Mouse (Mus musculus) kidney, adult 11 months (tissue): Measurements from ENCODE around the gene Mccc2.
"Not testable (repeated sequence)": the region's sequence is repeated elsewhere in the genome, so short reads cannot be mapped to it uniquely, and the experiment has no call there.

Experiments
- DNase-seq: peaks from one replicate; pipeline ENCODE4 v3.0.0; 2022

Mccc2 gene

DNA sequence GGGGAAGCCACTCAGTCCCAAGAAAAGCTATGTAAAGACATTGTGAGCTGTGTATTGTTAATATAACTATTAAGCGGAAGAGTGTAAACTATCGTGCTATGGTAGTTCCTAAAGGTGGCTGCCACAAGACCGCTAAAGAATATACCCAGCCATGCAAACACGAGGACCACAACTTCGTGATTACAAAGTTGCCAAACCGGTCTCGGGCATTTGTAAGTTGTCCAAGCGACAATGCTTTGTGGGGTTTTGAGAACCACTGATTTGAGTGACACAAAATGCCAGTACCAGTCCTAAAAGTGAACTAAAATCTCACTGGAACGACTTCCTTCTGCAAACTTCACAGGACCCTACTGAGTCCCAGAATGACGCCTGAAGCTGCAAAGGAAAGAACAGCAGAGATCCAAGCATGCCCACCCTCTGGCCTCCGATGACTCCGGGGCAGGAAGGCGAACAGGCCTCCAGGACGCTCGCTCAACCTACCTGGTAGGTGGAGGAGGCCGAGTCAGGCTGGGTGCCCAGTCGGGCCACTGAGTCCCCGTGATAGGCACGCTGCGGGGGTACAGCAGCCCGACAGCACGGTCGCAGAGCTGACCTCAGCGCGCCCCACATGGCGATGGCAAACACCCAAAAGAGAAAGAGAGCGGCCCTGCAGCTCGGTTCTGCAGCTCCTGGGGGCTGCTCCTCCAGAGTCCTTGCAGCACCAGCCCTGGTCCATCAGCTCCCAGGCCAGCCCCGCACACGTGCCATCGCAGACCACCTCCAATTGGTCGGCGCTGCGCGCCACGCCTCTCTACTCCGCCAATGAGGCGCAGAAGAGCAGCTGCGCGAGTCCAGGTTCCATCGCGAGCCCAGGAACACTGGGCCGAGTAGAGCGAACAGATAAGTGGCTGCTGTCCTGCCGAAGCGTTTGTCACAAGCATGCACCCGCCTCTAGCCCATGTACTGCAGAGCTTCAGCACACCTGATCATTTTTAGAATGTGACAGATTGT, at the start of gene Mccc2:
Gene Mccc2, minus strand, starts transcription at position 734 of the 990 bp plus-strand sequence.
- DNase-seq: peak; percentile 89

DNA sequence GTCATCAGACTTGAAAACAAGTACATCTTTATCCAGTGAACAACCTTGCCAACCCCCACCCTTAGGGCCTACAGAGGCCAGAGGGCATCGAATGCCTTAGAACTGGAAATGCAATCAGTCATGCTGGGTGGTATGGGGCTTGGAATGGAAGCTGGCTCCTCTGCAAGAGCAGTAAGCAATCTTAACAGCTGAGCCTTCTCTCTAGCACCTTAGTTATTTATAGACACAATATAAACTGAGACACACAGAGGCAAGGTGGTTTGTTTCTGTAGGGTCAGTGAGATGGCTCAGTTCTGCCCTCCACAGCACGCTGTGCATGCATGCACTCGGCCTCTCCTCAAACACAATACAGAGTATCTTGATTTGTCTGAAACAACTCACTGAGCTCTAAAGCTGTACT, 48.5 kb upstream of the Mccc2 start:
- no peak for DNase-seq

DNA sequence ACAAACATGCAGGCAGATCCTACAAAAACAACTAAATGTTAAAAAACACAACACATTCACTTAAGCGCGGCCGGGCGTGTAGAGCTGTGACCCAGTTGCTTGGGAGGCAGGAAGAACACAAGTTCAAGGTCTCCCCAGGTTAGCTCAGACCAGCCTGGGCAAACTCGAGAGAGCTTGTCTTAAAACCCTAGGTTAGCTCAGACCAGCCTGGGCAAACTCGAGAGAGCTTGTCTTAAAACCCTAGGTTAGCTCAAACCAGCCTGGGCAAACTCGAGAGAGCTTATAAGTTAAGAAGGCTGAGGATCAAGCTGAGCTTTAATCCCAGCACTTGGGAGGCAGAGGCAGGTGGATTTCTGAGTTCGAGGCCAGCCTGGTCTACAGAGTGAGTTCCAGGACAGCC, 42.3 kb upstream of the Mccc2 start:
- not testable (repeated sequence) for DNase-seq

DNA sequence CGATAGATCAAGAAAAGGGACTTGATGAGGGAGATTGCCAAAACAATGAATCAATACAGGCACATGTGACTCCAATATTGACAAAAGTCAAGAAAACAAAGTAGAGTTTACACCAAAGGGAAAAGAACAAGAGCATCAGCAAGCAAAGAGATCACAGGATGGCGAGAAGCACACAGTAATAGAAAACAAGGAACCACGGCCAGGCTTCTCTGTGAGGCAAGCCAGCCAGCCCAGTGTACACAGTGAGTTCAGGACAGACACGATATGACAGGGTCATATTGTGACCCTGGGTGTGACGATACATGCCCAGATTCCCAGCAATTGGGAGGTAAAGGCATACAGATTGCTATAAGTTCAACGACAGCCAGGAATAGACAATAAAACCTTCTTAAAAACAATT, 10.6 kb upstream of the Mccc2 start:
- DNase-seq: no peak

DNA sequence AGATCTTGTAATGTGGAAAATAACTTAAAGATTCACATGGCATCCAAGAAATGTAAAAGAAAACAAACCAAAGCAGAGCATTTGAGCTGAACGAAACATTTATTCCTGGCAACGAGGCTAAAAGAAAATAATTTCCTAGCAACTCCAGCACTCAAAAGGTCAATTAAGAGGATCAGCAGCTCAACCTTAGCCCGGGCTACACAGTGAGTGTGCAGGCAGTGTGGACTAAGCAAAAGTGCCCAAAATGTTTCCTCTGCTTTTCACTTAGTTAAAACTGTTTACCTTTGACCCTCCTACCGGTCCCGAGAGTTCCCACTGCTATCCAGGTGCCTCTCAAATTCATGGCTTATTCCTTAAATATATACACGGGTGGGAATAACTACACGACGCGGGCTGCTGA, 1.5 kb upstream of the Mccc2 start:
- no peak for DNase-seq

DNA sequence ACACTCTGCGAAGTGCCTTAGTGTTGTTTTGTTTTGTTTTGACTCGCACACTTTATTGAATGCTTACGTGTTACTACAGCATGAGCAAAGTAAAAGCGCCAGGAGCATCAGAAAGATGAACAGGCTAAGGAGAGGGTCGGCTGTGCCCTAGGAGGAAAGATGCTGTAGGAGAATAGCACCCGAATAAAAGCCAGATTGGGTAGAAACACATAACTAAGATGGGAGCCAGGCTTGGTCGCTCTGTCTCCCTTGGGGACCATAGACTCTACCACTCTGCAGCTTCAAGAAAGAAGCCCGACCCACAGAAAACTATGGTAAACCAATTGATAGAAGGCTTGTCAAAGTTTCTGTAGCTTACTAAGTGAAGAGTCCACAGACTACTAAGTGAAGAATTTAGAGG, 498 bp upstream of the Mccc2 start:
- no peak for DNase-seq

DNA sequence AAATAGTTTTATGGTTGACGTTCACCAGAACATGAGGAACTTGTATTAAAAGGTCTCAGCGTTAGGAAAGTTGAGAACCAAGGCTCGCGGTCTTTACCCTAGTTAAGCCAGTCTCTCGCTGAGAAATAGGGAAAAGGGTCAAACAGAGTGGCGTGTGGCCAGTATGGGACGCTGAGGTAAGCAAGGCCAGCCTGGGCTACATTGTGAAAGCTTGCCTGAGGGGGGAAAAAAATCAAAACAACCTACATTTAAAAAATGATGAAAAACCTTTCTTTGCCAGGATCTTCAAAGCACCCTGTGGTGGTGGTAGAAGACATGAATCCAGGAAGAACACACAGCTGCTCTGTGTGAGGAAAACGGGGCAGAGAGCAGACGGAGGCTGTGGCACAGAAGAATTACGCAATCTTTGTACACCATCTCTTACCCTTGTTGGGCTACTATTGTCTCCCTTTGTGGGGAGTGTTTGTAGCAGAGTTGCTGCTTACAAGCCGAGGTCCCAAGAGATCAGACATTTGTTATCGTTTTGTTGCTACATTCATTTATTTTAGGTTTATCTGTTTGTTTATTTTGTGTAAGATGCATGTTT, 9.4 kb downstream of the Mccc2 start:
- no peak for DNase-seq

DNA sequence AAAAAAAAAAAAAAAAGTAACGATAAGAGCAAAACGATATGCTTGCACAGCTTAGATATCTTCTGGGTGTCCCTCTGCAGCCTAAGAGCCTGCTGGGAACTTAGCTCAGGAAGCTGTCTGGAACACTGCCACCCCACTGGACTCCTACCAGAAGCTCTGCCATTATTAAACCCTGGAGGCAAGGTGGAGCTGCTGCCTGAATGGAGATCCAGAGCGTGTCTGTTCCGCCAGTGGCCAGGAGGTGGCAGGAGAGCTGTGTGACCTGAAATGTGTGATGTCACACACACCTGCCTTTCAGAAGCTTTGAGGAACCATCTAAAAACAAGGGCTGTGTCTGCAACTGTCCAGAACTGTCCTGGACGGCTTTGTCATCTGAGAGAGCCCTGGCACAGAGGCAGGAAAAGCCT, 13.6 kb downstream of the Mccc2 start:
- DNase-seq: peak; percentile 94

DNA sequence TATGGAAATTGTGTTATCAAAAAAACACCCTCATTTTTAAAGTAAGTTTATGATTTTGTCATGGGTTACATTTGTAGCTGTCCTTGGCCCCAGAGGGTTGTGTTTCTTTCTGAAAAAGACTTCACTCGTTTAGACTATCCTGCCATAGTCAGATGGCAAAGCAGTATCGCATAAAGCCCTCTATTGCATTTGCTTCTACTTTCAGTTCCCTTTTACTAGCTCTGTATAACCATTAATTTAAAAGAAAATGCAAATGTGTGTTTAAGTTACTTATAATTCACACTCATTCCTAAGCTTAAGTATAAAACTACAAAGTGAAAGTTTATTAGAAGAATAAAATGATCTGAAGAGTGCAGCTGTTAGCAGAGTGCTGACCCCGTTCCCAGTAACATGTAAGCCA, 16.4 kb downstream of the Mccc2 start:
- DNase-seq: no peak

DNA sequence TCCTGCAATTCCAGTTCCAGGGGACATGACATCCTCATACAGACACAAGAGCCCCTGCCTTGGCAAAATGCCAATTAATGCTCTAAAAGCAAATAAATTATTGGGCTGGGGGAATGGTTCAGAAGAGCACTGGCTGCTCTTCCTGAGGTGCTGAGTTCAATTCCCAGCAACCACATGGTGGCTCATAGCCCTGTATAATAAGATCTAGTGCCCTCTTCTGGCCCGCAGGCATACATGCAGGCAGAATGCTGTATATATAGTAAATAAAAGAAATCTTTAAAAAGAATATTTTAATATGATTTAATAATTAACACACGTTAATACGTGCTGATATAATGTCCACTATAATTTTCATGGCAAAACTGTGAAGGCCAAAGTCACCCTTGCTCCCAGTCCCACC, 17.3 kb downstream of the Mccc2 start:
- DNase-seq: no peak

DNA sequence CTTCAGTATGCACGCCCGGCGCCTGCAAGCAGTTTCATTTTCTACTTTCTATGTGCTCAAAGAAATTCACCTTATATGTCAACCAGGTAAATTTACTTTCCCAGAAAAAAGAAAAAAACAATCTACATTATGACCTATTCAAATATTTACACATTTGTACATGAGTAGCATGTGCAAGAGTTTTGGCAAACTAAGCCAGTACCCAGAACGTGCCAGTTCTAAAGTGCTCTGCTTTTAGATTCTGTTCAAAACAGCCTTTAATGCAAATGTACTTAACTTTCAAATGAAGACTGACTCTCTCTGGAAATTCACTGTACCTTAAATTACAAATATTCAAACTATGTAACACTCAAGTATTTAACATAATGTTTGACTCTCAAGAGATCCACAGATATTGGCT, 25.8 kb downstream of the Mccc2 start:
- DNase-seq: no peak

DNA sequence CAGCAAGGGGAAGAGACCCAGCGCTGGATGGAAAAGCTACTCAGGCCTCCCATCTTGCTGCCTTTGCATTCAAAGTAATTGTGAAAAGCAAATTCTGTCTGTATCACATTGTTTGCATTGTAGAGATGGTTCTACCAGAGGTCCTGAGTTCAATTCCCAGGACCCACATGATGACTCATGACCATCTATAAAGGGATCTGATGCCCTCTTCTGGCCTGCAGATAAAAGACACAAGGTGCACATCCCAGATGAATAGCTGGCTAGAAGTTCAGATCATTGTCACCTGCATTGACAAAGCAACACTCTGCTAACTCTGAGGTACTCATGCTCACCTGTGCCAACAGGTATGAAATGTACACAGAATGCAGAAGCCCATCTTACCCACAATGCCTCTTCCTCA, 32.1 kb downstream of the Mccc2 start:
- no peak for DNase-seq

DNA sequence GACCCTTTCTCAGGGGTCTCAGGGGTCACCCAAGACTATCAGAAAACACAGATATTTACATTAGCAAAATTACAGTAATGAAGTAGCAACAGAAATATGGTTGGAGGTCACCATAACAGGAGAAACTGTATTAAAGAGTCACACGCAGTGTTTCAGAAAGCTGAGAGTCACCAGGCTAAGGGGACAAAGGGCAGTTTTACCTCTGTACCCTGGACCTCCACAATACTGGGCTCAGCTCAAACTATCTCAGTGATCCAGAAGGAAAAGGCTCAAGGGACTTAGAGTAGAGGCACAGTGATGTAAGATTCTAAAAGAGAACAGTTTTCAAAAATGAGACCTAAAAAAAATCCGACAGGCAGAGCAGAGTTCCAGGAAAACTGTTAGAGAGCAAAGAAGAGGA, 36.0 kb downstream of the Mccc2 start:
- DNase-seq: peak; percentile 11

DNA sequence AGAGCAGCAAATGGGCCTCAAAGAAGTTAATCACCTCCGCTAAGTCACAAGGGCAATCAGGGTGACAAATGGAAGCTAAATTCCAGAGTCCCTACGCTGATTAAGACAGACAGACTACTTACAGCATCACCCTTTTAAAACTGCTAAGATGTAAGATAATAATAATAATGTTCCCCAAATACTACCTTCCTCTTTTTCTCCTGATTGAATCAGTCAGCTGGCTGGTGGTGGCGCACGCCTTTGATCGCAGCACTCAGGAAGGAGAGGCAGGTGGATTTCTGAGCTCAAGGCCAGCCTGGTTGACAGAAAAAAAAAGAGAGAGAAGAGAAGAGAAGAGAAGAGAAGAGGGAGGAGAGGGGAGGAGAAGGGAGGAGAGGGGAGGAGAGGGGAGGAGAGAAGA, 45.4 kb downstream of the Mccc2 start:
- no peak for DNase-seq

DNA sequence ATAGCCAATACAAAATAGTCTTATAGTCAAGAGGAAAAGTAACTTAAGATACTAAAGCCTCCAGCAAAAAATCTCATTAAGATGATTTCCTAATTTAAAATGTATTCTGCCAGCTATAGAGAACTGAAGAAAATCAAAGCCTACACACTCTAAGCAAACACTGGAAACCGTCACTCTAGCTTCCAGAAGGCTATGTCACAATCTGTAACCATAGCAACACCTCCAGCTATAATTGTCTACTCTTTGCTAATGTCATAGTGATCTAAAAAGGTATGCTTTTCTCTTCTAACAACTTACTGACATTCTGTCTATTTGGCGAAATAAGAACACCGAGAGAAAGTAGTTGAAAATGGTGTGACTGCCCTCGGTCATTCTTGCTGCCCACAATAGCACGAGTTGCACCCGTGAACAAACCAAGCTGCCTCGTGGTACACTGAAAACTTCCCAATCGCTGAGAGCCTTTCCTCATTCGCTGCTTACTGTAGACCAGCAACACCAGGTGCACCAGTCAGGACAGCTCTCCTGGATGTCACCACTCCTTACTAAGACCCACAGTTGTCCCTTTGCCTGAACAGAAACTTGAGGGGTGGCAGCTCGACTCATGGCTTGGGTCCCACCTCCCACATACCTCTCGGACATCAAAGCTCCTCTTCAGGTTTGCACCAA, 48.3 kb downstream of the Mccc2 start:
- no peak for DNase-seq

DNA sequence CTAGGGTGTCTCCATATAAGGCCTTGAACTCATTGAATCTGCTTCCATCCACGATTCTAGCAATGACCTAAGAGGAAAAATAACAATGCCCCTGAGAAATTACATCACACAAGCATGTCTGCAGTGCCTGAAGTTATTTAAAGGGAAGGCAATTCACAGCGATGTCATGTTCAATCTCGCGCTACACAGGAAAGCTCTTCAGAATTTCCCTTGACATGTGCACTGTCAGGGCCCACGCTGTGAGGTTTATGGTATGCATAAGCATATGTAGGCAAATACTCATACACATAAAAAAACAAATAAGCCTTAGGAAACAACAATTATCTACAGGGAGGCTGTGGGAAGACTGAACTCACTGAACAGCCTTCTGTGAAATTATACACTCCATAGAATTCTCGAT, 51.6 kb downstream of the Mccc2 start:
- DNase-seq: no peak

DNA sequence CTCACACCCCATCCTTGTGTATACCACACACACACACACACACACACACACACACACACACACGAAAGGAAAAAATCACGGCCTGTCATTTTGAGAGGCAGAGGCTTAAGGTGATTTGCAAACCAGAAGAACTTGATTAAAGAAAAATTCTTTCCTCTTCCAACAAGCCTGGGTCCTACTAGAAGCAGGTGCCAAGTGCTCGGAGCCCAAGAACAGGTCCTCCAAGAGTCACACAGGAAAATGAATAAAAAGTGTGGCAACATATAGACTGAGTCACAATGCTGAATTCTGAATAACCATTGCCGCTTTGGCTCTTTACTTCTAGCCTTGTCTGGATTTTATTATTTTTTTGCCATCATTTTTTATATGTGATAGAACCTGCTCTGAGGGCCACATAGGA, 53.8 kb downstream of the Mccc2 start:
- DNase-seq: no peak

DNA sequence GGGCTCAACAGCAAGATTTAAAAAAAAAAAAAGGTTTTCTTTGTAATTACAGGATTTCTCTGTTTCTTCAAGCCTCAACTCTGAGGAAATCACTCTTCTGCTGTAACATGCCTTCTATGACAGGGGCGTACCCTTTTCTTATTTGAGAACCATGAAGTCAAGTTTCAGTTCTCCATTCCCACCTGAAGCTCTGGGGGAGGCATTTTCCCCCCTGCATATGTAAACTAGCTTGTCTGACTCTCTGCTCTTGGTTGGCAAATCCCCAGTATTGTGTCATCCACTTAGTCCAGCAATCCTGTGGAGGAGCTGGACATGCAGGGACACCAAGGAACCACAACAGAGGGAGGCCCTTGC, 59.9 kb downstream of the Mccc2 start:
- DNase-seq: no peak

DNA sequence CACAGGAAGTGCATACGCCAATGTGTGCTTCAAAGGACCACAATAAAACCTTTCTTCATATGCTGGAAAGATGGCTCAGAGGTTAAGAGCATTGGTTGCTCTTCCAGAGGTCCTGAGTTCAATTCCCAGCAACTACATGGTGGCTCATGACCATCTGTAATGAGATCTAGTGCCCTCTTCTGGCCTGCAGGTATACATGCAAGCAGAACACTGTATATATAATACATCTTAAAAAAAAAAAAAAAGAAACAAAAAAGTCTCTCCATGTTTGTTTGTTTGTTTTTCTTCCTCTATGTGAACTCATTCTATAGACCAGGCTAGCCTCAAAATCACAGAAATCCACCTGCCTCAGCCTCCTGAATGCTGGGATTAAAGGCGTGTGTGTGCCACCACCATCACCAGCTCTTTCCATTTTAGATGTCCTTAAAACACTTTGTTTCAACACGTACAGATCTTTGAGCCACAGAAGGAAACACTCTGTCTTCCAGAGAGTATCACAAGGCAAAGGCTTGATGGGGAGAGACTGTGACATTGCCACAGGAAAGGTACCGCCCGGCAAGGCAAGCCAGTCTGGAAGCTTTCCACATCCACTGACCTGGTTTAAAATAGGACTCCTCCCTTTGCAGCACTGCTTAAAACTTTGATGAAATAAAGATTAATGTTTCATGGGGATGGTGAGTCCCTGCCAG, 60.4 kb downstream of the Mccc2 start:
- DNase-seq: no peak

DNA sequence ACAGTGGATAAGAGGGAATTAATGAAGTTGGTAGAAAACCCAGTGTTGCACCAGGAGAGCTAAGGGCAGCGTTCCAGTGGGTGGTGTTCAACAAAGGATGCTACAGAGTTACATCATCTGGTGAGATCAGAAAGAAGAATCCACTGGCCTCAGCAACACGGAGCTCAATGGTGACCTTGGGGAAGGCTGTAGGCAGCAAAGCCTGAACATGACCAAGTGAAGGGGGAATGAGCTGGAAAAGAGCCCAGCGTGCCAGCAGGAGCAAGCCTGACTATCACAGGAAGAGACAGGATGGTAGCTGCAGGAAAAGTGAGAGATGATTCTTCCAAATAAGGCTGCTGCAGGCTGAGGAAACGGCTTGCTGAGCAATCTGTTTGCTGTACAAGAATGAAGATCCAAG, 68.0 kb downstream of the Mccc2 start:
- DNase-seq: no peak

DNA sequence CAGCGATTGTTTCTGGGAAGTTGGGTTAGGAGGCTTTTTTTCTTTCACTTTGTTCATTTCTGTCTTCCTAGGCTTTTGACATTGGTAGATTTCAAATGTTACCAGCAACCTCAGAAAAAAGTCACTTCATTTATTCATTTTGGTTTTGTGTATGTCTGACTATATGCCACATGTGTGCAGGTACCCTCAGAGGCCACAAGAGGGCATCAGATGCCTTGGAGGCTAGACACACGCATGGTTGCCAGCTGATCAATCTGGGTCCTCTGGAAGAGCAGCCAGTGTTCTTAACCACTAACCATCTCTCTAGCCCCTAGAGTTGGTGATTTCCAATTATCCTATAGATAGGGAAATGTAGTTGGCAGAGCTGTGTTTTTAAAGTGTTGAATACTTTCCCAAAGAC, 71.9 kb downstream of the Mccc2 start:
- no peak for DNase-seq

DNA sequence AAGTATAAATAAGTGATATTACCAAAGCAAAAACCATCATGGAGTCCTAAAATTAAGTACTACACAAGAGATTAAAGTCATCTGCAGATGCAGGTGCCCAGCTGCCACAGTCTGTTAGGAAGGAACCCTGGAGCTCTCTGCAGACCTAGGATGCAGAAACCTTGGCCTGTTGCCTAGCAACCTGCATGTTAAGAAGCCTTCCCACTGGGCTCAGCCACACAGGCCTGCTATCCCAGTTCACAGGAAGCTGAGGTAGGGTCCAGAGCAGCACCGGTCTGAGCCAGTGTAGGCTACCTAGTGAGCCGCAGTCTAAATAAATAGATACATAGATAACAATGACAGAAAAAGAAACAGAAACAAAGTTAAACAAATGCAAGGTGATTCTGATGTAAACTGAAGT, 74.8 kb downstream of the Mccc2 start:
- no peak for DNase-seq

DNA sequence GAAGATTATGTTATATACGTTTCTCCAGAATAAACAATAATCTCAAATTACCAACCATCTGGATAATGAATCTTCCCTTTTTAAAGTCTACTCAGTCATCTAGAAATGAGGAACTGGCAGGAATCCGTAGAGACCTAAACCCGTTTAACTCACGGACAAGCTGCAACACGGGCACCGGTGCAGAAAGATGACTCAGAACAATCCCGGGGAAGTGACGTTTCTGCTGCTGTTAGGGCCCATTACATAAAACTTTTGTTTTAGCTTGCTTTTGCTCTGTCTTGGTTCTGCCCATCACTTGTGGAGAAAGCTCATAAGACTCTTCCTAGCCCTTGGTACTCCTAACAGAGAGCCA, 76.1 kb downstream of the Mccc2 start:
- DNase-seq: no peak
